Mouse (Mus musculus): Measurements from ENCODE around the gene Irf8.

Irf8 gene

GRCm38 (mm10) chr8:120751226-120752081, 15.3 kb downstream of the Irf8 start:
- DNase-seq (ENCODE audit: low spot score in 2 of 2): no peak

GRCm38 (mm10) chr8:120752082-120752452, 15.9 kb downstream of the Irf8 start:
- no peak for DNase-seq (ENCODE audit: low spot score in 2 of 2)

- no peak for DNase-seq (ENCODE audit: low spot score in 2 of 2)
These were observed 17.3 kb downstream of the Irf8 start for GRCm38 (mm10) chr8:120753476-120753875.

GRCm38 (mm10) chr8:120755306-120756297, 19.4 kb downstream of the Irf8 start:
- no peak for DNase-seq (ENCODE audit: low spot score in 2 of 2)

GRCm38 (mm10) chr8:120758005-120758404, 21.8 kb downstream of the Irf8 start:
- no peak for DNase-seq (ENCODE audit: low spot score in 2 of 2)

GRCm38 (mm10) chr8:120759847-120760246, 23.7 kb downstream of the Irf8 start:
- DNase-seq (ENCODE audit: low spot score in 2 of 2): no peak

GRCm38 (mm10) chr8:120760341-120761215, 24.4 kb downstream of the Irf8 start:
- peak; percentile 80 to 92 for DNase-seq (ENCODE audit: low spot score in 2 of 2)

GRCm38 (mm10) chr8:120763267-120763666, 27.1 kb downstream of the Irf8 start:
- no peak for DNase-seq (ENCODE audit: low spot score in 2 of 2)

- DNase-seq (ENCODE audit: low spot score in 2 of 2): no peak
These were observed 28.5 kb downstream of the Irf8 start for GRCm38 (mm10) chr8:120764638-120765037.

- DNase-seq (ENCODE audit: low spot score in 2 of 2): no peak
These were observed 30.5 kb downstream of the Irf8 start for GRCm38 (mm10) chr8:120766622-120767021.

GRCm38 (mm10) chr8:120768454-120769218, 32.5 kb downstream of the Irf8 start:
- DNase-seq (ENCODE audit: low spot score in 2 of 2): no peak

- no peak for DNase-seq (ENCODE audit: low spot score in 2 of 2)
These were observed 41.0 kb downstream of the Irf8 start for GRCm38 (mm10) chr8:120777184-120777583.

- DNase-seq (ENCODE audit: low spot score in 2 of 2): no peak
These were observed 41.6 kb downstream of the Irf8 start for GRCm38 (mm10) chr8:120777732-120778131.

GRCm38 (mm10) chr8:120779106-120779505, 42.9 kb downstream of the Irf8 start:
- no peak for DNase-seq (ENCODE audit: low spot score in 2 of 2)

- DNase-seq (ENCODE audit: low spot score in 2 of 2): peak; percentile 46 to 65
These were observed 47.6 kb downstream of the Irf8 start for GRCm38 (mm10) chr8:120783781-120784180.

GRCm38 (mm10) chr8:120786753-120787152, 50.6 kb downstream of the Irf8 start:
- DNase-seq (ENCODE audit: low spot score in 2 of 2): peak; percentile 91 to 99

GRCm38 (mm10) chr8:120787631-120788030, 51.5 kb downstream of the Irf8 start:
- no peak for DNase-seq (ENCODE audit: low spot score in 2 of 2)

GRCm38 (mm10) chr8:120792710-120793109, 56.6 kb downstream of the Irf8 start:
- DNase-seq (ENCODE audit: low spot score in 2 of 2): peak in 1 of 2 experiments; percentile 20

GRCm38 (mm10) chr8:120795944-120796635, 59.9 kb downstream of the Irf8 start:
- DNase-seq (ENCODE audit: low spot score in 2 of 2): peak; percentile 84 to 86
